Mouse (Mus musculus) monocyte, adult 2 months (primary cell): ENCODE data around the gene Gm8909.
"Not testable (repeated sequence)": the region's sequence is repeated elsewhere in the genome, so short reads cannot be mapped to it uniquely, and the experiment has no call there.

Experiments used
- DNase-seq, 2 experiments: peaks; one replicate each; pipeline ENCODE4 v3.0.0; 2022; ENCODE audit warnings: low spot score in 2 of 2, low read depth in 1 of 2

Gene Gm8909

GRCm38 (mm10) chr17:36168039-36168652, at the start of gene Gm8909:
Gene Gm8909 (minus strand): TSS chr17:36168537.
- DNase-seq: no peak

- no peak for DNase-seq
These were observed 47.2 kb upstream of the Gm8909 start for GRCm38 (mm10) chr17:36215586-36215985.

DNA sequence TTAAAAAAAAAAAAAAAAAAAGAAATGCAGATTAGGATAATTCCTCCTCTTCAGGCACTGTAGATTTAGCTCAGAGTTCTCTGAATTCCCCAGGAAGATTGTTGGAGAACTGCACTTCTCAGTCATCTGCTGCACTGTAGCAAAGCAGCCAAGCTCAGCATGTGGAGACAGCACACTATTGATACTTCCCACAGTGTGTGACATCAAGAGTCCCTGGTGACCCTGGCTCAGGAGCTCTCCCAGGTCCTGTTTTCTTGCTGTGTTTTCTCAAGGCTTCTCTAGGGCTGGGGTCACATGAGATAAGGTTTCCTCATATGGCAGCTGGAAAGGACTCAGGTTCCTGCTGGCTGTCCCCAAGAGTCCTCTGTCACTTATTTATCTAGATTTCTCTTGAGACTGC, 38.5 kb upstream of the Gm8909 start:
- no peak for DNase-seq

- no peak for DNase-seq
These were observed 37.5 kb upstream of the Gm8909 start for GRCm38 (mm10) chr17:36205862-36206261.

DNA sequence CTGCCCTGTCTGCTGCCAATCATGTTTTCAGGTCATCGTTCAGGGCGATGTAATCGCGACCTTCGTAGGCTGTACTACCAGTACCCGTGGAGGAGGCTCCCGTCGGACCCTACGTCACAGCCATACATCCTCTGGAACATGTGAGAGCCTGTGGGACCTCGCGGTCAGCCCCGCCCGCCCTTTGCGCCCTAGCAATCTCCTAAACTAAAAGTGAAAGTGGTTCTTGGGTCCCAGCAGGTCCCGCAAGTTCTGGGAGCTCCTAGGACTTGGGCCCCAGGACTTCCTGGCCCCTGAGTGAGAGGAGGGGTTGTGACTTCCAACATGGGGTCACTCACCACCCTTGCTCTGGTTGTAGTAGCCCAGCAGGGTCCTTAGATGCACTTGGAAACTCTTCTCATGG, 37.1 kb upstream of the Gm8909 start:
- peak; percentile 24 to 43 for DNase-seq

DNA sequence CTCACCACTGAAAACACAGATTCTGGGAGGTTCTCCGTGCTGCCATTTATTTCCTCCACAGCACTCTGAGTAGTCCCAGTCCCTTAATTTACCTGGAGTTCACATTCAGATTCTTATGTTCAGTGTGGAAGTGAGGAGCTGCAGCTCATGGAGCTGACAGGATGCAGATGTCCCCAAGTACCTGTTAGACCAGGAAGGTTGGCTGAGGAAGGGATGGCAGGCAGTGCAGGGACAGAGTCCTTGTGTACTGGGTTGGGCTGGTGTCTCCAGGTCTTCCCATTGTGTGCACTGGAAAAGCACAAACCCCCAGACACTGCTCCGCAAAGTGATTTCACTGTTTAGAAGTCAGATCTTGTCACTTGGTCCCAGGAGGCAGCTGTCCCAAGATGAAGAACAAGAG, 33.5 kb upstream of the Gm8909 start:
- DNase-seq: no peak

DNA sequence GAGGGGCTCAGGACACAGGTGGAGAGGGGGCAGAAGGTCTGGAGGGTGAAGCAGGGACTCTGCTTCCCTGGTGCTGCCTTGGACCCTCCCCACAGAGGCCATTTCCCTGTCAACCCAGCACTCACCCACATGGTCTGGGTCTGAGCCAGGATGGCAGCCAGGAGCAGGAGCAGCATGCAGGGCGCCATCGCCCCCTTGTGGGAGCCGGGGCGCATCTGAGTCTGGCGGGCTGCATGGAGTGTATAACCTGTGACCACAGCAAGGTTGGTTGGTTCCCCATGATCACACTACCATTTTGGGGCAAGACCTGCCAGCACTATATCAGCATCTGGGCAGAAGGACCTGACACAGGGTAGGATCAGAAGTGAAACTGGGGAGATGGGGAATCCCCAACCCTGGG, 30.0 kb upstream of the Gm8909 start:
- DNase-seq: no peak

- DNase-seq: no peak
These were observed 26.1 kb upstream of the Gm8909 start for GRCm38 (mm10) chr17:36194471-36194870.

GRCm38 (mm10) chr17:36193546-36194141, 25.3 kb upstream of the Gm8909 start:
- DNase-seq: peak in 1 of 2 experiments; percentile 29

DNA sequence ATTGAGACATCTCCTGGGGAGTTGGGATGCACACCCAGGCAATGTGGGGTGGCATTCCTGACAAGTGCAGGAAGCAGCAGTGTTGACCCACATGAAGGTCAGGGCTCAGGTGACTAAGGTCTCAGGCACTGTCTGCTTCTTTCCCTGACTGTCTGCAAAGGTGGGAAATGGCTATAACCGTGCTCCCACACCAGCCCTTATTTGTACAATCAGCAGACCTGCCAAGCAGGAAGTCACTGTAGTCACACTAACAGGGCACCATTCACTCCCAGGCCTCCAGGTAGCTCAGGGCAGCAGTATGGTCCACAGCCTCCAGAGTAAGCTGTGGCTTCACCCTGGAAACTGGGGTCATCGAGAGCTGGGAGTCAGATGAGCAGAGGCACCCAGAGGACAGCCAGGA, 24.0 kb upstream of the Gm8909 start:
- DNase-seq: no peak

DNA sequence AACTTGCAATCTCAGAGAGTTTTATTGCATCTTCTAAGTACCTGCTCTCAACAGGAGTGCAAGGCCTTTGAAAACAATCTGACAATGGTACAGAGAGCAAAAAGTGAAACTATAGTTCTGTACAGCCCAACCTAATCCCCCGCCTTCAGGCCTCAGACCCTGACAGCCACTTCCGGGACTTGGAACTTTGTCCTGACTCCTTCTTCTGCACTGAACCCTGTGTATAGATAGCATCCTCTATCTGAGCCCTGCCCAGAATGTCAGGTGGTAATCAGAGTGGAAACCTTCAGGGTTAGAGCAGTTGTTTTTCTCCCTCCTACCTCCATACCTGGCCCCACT, 21.8 kb upstream of the Gm8909 start, which contains the start of gene H2-T3:
H2-T3 (minus strand) TSS at position 119 of the 339 bp plus-strand sequence.
- DNase-seq: no peak

- DNase-seq: no peak
These were observed 21.3 kb upstream of the Gm8909 start for GRCm38 (mm10) chr17:36189491-36190168.

DNA sequence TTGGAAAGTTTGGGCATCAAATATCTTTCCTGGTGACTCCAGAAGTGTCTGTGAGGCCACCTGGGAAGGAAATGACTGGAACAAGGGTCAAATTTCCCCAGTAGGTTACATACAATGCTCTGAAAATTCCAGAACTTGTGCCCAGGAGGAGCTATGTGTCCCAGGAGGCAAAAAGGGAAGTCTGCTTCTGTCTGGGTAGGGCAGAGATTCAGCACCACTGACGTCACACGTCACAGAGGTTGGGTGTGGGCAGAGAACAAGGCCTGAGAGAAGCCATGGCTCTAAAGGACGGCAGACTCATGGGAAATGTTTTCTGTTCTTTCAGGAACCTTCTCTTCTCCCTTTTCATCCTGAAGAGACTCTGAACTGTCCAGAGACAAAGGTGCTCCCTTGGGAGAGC, 19.2 kb upstream of the Gm8909 start:
- DNase-seq: no peak

DNA sequence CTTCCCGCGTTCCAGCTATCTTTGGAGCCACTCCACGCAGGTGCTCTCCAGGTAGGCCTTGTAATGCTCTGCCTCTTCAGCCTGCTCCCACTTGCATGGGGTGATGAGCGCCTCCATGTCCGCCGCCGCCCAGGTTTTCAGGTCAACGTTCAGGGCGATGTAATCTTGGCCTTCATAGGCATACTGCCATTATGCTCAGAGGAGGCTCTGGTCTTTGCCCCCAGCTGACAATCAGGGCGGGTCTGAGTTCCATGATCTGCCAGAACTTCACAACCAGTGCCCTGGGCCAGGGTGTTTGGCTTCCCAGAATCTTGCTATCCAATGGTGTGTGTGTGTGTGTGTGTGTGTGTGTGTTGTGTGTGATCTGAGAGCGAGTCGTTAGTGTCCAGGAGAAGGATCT, 13.9 kb upstream of the Gm8909 start:
- no peak for DNase-seq

GRCm38 (mm10) chr17:36179446-36179845, 11.1 kb upstream of the Gm8909 start:
- DNase-seq: not testable (repeated sequence)

- not testable (repeated sequence) for DNase-seq
These were observed 10.6 kb upstream of the Gm8909 start for GRCm38 (mm10) chr17:36178938-36179337.

DNA sequence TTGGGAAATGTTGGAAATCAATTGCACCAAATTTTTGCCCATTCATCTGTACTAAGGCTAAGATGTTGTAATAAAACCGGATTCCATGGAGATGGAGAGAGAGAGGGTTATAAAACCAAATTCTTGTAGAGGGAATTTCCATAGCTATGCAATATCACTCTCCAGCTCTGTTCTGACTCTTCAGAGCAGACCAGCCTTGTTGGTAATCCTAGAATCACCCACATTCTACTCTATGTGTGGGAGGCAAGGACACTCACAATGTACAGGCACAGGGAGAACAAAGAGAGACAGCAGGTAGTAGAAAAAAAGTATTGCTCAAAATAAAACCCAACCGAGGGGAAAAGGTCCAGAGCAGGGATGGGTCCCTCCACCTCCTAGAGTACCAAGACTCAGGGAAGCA, 7.8 kb upstream of the Gm8909 start:
- not testable (repeated sequence) for DNase-seq

DNA sequence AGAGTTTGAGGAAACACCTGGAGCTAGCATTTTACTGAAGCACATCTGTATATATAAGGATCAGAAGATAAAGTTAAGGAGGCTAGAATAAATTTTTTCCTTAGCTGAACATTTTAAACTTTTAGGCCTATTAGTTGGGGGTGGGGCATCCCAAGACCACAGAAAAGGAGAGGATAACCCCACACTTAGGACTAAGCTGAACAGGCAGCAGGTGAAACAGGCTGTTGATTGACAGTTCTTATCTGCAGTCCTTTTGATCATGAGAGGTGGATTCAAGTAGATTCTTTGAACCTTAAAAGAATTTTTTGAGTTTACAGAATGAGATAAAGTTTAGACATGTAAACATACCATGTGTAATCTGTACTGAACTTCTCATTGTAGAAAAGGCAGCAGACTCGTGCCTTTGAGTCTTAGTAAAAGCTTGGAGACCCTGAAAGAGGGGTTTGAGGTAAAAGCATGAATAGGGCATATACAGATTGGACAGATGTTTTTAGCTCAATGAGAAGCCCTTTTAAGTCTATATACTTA, 2.0 kb upstream of the Gm8909 start:
- DNase-seq: no peak

DNA sequence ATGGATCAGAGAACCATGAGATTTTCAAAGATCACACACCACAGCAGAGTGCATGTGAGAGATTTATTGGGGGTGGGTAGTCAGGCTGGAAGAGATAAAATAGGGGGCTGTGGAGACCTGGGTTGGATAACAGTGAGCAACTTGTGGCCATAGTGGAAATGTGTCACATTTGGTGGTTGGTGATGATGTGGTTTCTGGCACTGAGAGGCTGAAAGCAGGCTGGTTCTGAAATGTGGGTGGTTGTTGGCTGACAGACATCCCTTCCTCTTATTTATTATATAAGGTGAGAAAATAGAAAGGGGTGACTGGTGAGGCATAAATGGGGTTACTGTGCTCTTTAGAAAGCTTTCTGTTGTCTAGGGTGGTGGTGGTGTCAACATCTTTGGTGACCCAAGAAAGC, 1.4 kb upstream of the Gm8909 start:
- DNase-seq: no peak

DNA sequence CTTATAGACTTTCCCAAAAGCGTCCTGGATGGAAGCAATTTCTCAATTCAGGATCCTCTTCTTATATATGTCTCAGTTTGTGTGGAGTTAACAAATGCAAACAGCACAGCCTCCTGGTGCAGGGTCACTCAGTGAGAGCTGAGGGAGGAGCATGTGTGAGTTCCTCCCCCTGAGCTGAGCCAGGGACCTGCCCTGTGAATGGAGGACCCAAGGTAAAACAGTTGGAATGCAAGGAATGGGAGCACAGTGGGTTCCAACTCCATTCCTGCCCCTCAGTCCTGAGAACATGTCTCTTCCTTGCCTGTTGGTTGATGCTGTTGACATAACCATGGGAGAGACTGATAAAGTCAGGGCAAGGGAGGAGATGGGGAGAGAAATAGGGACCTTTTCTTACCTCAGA, 757 bp upstream of the Gm8909 start:
- DNase-seq: not testable (repeated sequence)

GRCm38 (mm10) chr17:36167306-36168038, 865 bp downstream of the Gm8909 start:
- DNase-seq: no peak

GRCm38 (mm10) chr17:36166901-36167300, 1.4 kb downstream of the Gm8909 start:
- DNase-seq: not testable (repeated sequence)
